Mouse (Mus musculus) erythroblast, embryonic 14.5 days (primary cell): ENCODE results near the gene Cyp2c54.

Source experiments
- GATA1 ChIP-seq: IDR thresholded peaks from 2 replicates; pipeline ENCODE4 v1.6.1; 2012; ENCODE audit warnings: low read length, inconsistent platforms, mixed read lengths
- TAL1 ChIP-seq: IDR thresholded peaks from 3 replicates; pipeline ENCODE4 v1.6.1; 2012; ENCODE audit warnings: low read length, inconsistent platforms, mixed read lengths

GRCm38 (mm10) chr19:40073701-40074100 lies at the start of gene Cyp2c54:
- no peak for TF ChIP-seq GATA1
- no peak for TF ChIP-seq TAL1
